Mouse (Mus musculus): ENCODE results near the gene Mapkapk5. TPM values are rescaled to one million over a fixed set of nuclear protein-coding genes. Genes with fewer than 3 reads are reported as not detected.

Mapkapk5 gene
- polyA plus RNA-seq (2014; fragmentation: Nextera tagmentation; extraction: Ambion mirVana): 59.8 and 65.3 TPM in 2 replicates

DNA sequence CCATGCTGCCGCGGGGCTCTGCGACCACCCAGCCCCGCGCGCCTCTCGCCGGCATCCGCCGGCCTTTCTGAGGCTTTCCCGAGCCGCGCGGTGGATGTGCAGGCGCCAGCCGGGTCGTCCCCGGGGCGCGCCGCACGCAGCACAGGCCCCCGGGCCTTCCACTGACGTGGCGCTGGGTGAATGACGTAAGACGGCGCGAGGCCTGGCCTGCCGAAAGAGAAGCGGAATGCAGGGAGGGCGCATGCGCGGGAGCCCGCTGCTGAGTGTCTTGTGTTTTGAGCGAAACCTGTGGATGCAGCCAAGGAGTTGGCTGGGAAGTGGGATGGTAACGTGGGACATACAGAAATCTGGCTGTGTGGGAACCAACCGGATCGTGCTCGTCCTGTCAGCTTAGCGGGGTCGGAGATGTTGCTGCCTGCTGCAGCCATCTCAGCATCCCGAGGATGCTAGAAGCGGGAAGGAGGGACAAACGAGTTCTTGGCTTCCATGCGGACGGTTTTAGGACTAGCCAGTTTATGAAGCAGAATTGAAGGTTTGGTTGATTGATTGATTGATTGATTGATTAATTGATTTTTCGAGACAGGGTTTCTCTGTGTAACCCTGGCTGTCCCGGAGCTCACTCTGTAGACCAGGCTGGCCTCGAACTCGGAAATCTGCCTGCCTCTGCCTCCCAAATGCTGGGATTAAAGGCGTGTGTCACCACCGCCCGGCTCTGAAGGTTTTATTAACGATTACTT is at the start of gene Mapkapk5:
TSS of gene Mapkapk5 (minus strand) at position 113 of the 737 bp plus-strand sequence.
- Histone ChIP-seq H3K36me3 (ENCODE audit: control insufficient read depth, insufficient read depth, low read length) (no peaks in the 10 kb centered on the region), H3K27ac (ENCODE audit: low read depth, low read length) (peak within 1 kb of the TSS; percentile 85), H3K4me2 (peak within 1 kb of the TSS; percentile 97), H3K4me1 (replicated peaks; ENCODE audit: control insufficient read depth, insufficient read depth, low read length) (peaks cover 16% of the 10 kb centered on the region), H3K9me3 (ENCODE audit: control insufficient read depth, low read length) (no peaks in the 10 kb centered on the region), H3K4me3 (ENCODE audit: low read depth, low read length) (peak within 1 kb of the TSS; percentile 80), H3K9ac (ENCODE audit: low read depth, low read length) (peak within 1 kb of the TSS; percentile 85), H3K27me3 (replicated peaks; ENCODE audit: control insufficient read depth, insufficient read depth, low read length) (no peaks in the 10 kb centered on the region)
- DNase-seq (ENCODE audit: low spot score) (peak; percentile 99), ATAC-seq (replicated peaks; ENCODE audit: low FRiP score) (peak; percentile 91)
- 1% methylated on average over 55 of the region's 55 CpGs for WGBS

DNA sequence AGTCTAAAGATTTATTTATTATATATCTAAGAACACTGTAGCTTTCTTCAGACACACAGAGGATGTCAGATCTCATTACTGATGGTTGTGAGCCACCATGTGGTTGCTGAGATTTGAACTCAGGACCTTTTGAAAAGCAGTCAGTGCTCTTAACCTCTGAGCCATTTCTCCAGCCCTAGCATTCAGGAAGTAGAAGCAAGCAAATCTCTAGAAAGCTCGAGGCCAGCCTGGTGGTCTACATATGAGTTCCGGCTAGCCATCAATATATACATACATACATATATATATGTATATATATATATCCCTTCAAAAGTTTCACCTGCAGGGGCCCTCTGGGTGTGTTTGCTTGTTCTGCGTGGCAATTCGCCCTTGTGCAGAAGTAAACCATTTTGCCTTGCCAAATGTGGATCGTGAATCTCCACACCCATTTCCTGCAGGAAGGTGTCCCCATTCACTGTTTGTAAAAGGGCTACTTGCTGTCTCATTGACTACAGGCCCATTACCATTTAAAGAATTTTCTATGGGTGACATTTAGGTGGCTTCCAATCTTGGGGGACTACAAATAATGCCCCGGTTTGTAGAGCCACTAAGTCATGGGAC is 49.1 kb upstream of the Mapkapk5 start:
- DNase-seq (ENCODE audit: low spot score): no peak
- no peak overlapping the region for H3K27ac ChIP-seq (ENCODE audit: low read depth, low read length)
- ATAC-seq (replicated peaks; ENCODE audit: low FRiP score): no peak
- H3K36me3 ChIP-seq (ENCODE audit: control insufficient read depth, insufficient read depth, low read length): no peaks in the 10 kb centered on the region
- peak overlapping the region; percentile 97 for H3K4me2 ChIP-seq
- H3K4me1 ChIP-seq (replicated peaks; ENCODE audit: control insufficient read depth, insufficient read depth, low read length): peaks cover 29% of the 10 kb centered on the region
- 75% methylated on average over 6 of the region's 6 CpGs for WGBS
- H3K9ac ChIP-seq (ENCODE audit: low read depth, low read length): no peak overlapping the region
- H3K27me3 ChIP-seq (replicated peaks; ENCODE audit: control insufficient read depth, insufficient read depth, low read length): no peaks in the 10 kb centered on the region
- no peaks in the 10 kb centered on the region for H3K9me3 ChIP-seq (ENCODE audit: control insufficient read depth, low read length)
- H3K4me3 ChIP-seq (ENCODE audit: low read depth, low read length): no peak overlapping the region

DNA sequence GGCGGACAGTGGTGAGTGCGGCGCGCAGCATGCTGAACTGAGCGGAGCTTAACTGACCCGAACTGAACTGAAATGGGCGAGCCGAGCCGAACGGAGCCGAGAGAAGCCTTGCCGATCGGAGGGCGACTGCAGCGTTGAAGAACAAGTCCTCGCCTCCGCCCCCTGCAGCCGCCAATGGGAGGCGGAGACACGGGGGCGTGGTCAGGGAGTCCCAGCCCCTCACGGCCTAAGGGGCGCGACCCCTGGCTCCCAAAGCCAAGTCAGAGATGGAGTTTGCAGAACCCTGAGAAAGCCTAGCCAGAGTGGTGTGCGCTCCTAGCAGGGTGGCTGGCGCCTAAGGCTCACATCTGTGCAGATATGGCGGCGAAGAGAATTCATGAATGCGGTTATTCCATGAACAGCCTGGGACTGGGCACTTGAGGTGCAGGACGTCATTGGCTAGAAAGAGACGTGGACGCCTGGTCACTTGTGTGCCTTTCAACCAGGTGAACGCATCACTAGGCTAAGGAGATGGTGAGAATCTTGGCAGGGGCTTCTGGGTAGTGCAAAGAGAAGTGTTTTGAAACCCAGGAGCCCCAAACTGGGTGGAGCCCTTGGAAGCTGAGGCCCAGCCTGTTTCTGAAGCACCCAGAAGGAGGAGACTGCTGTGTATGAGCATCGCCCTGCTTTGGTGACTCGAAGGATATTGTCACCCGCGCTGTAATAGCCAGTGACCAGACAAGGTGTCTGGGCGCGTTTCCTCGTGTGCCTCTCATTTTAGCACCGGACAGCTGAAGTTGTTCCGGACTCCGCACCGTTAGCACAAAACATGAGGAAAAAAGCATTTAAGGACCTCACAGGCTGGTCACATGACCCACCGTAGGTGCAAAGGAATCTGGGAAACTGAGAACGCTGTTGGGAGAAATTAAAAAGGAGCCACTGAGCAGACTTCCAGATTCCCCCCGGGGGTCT is 48.0 kb upstream of the Mapkapk5 start, which contains the start of gene Aldh2:
TSS of gene Aldh2 (minus strand) at position 374 of the 951 bp plus-strand sequence.
- peak within 1 kb of the TSS; percentile 86 for H3K9ac ChIP-seq (ENCODE audit: low read depth, low read length)
- peak within 1 kb of the TSS; percentile 89 for H3K4me3 ChIP-seq (ENCODE audit: low read depth, low read length)
- H3K36me3 ChIP-seq (ENCODE audit: control insufficient read depth, insufficient read depth, low read length): no peaks in the 10 kb centered on the region
- no peaks in the 10 kb centered on the region for H3K27me3 ChIP-seq (replicated peaks; ENCODE audit: control insufficient read depth, insufficient read depth, low read length)
- peak within 1 kb of the TSS; percentile 97 for H3K4me2 ChIP-seq
- H3K9me3 ChIP-seq (ENCODE audit: control insufficient read depth, low read length): no peaks in the 10 kb centered on the region
- DNase-seq (ENCODE audit: low spot score): peak; percentile 86
- peak within 1 kb of the TSS; percentile 88 for H3K27ac ChIP-seq (ENCODE audit: low read depth, low read length)
- WGBS: 2% methylated on average over 47 of the region's 47 CpGs
- H3K4me1 ChIP-seq (replicated peaks; ENCODE audit: control insufficient read depth, insufficient read depth, low read length): peaks cover 29% of the 10 kb centered on the region
- peak; percentile 90 for ATAC-seq (replicated peaks; ENCODE audit: low FRiP score)

GRCm38 (mm10) chr5:121592816-121593407 is 47.2 kb upstream of the Mapkapk5 start:
- H3K4me1 ChIP-seq (replicated peaks; ENCODE audit: control insufficient read depth, insufficient read depth, low read length): peaks cover 29% of the 10 kb centered on the region
- peak; percentile 34 for ATAC-seq (replicated peaks; ENCODE audit: low FRiP score)

GRCm38 (mm10) chr5:121592064-121592815 is 46.5 kb upstream of the Mapkapk5 start:
- peaks cover 25% of the 10 kb centered on the region for H3K4me1 ChIP-seq (replicated peaks; ENCODE audit: control insufficient read depth, insufficient read depth, low read length)
- H3K4me3 ChIP-seq (ENCODE audit: low read depth, low read length): peak overlapping the region; percentile 89
- H3K36me3 ChIP-seq (ENCODE audit: control insufficient read depth, insufficient read depth, low read length): no peaks in the 10 kb centered on the region
- H3K27ac ChIP-seq (ENCODE audit: low read depth, low read length): 0 out of 2 replicates have a peak overlapping the region, but pooled peaks have one; percentile 88
- DNase-seq (ENCODE audit: low spot score): no peak
- peak overlapping the region; percentile 86 for H3K9ac ChIP-seq (ENCODE audit: low read depth, low read length)
- H3K9me3 ChIP-seq (ENCODE audit: control insufficient read depth, low read length): no peaks in the 10 kb centered on the region
- no peak for ATAC-seq (replicated peaks; ENCODE audit: low FRiP score)
- H3K4me2 ChIP-seq: peak overlapping the region; percentile 97
- H3K27me3 ChIP-seq (replicated peaks; ENCODE audit: control insufficient read depth, insufficient read depth, low read length): no peaks in the 10 kb centered on the region
- WGBS: 52% methylated on average over 11 of the region's 11 CpGs

More at GRCm38 (mm10) chr5:121592816-121593407, 47.2 kb upstream of the Mapkapk5 start:
- WGBS: 5% methylated on average over 33 of the region's 33 CpGs
- Histone ChIP-seq H3K4me2 (peak overlapping the region; percentile 97), H3K9ac (ENCODE audit: low read depth, low read length) (peak overlapping the region; percentile 86), H3K9me3 (ENCODE audit: control insufficient read depth, low read length) (no peaks in the 10 kb centered on the region), H3K36me3 (ENCODE audit: control insufficient read depth, insufficient read depth, low read length) (no peaks in the 10 kb centered on the region), H3K27me3 (replicated peaks; ENCODE audit: control insufficient read depth, insufficient read depth, low read length) (no peaks in the 10 kb centered on the region), H3K27ac (ENCODE audit: low read depth, low read length) (peak overlapping the region; percentile 88), H3K4me3 (ENCODE audit: low read depth, low read length) (peak overlapping the region; percentile 89)
- DNase-seq (ENCODE audit: low spot score): no peak

DNA sequence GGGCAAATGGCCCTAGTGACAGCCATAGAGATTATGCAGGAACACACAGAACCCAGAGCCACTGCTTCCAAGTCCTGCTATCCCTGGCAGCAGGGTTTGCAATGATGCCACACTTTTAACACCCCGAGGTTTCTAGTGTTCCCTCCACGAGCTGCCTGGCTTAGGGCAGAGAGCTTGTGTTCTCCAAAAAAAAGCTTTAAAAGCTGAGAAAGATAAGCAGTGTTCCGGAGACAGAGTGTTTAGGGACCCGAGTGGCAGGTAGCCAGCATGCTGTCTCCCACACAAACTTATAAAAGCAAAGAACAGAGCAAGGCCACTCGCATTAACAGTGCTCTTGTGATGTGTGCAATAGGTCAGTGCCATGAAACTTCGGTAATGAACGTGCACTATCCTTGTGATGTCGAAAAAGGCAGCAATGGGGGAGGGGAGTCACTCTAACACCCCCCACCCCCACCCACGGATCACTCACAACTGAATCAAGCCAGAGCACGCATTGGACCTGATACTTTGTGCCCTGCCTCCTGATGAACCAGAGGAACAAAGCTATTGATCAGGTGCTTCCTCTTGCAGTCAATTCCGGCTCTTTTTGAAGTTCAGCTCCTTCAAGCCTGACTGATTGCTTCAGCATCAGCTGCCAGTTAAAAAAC is 45.8 kb upstream of the Mapkapk5 start:
- ATAC-seq (replicated peaks; ENCODE audit: low FRiP score): no peak
- 60% methylated on average over 11 of the region's 11 CpGs for WGBS

DNA sequence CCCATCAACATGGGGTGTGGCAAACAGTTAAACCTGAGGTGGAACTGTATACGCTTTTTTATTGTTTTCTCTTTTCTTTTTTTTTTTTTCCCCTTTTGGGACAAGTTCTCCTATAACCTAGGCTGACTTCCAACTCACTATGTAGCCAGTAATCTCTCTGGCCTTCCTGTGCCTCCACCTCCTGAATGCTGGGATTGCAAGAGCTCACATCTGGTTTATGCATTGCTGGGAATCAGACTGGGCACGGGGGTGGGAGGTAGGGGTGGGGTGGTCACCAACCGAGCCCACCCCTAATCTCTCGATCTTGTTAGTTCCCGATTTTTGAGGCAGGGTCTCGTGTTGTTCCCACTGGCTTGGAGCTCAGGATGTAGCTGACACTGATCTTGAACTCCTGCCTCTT is 44.2 kb upstream of the Mapkapk5 start:
- 76% methylated on average over 6 of the region's 6 CpGs for WGBS
- no peak for DNase-seq (ENCODE audit: low spot score)
- Histone ChIP-seq H3K27ac (ENCODE audit: low read depth, low read length) (no peak overlapping the region), H3K36me3 (ENCODE audit: control insufficient read depth, insufficient read depth, low read length) (no peaks in the 10 kb centered on the region), H3K4me3 (ENCODE audit: low read depth, low read length) (no peak overlapping the region), H3K27me3 (replicated peaks; ENCODE audit: control insufficient read depth, insufficient read depth, low read length) (no peaks in the 10 kb centered on the region), H3K9ac (ENCODE audit: low read depth, low read length) (no peak overlapping the region), H3K4me1 (replicated peaks; ENCODE audit: control insufficient read depth, insufficient read depth, low read length) (peaks cover 31% of the 10 kb centered on the region), H3K9me3 (ENCODE audit: control insufficient read depth, low read length) (no peaks in the 10 kb centered on the region), H3K4me2 (no peak overlapping the region)
- ATAC-seq (replicated peaks; ENCODE audit: low FRiP score): no peak

More for the DNA sequence above, 45.8 kb upstream of the Mapkapk5 start:
- peak overlapping the region; percentile 25; the same call in 1 of the 2 replicates for H3K27ac ChIP-seq (ENCODE audit: low read depth, low read length)
- no peaks in the 10 kb centered on the region for H3K9me3 ChIP-seq (ENCODE audit: control insufficient read depth, low read length)
- peaks cover 32% of the 10 kb centered on the region for H3K4me1 ChIP-seq (replicated peaks; ENCODE audit: control insufficient read depth, insufficient read depth, low read length)
- no peaks in the 10 kb centered on the region for H3K27me3 ChIP-seq (replicated peaks; ENCODE audit: control insufficient read depth, insufficient read depth, low read length)
- peak overlapping the region; percentile 97 for H3K4me2 ChIP-seq
- H3K9ac ChIP-seq (ENCODE audit: low read depth, low read length): 0 out of 2 replicates have a peak overlapping the region, but pooled peaks have one; percentile 22
- no peaks in the 10 kb centered on the region for H3K36me3 ChIP-seq (ENCODE audit: control insufficient read depth, insufficient read depth, low read length)
- H3K4me3 ChIP-seq (ENCODE audit: low read depth, low read length): peak overlapping the region; percentile 89
- no peak for DNase-seq (ENCODE audit: low spot score)
